Mouse (Mus musculus) ES-Bruce4 (cell line): ENCODE data around the gene Grasp. TPM values are rescaled to one million over a fixed set of nuclear protein-coding genes. Genes with fewer than 3 reads are reported as not detected.

Source experiments
- H3K27ac ChIP-seq: 2 replicates; pipeline ENCODE4 v1.5.1; 2012; ENCODE audit warnings: low read length, inconsistent platforms; ENCODE audit not compliant: insufficient read depth
- H3K27me3 ChIP-seq: 2 replicates; pipeline ENCODE4 v1.6.1; 2012; ENCODE audit warnings: mild to moderate bottlenecking, low read length, inconsistent platforms; ENCODE audit not compliant: control insufficient read depth, poor library complexity, insufficient read depth, severe bottlenecking
- H3K36me3 ChIP-seq: 2 replicates; pipeline ENCODE4 v1.6.1; 2012; ENCODE audit warnings: inconsistent platforms, mild to moderate bottlenecking, low read length, moderate library complexity; ENCODE audit not compliant: control insufficient read depth, poor library complexity, insufficient read depth, severe bottlenecking
- H3K4me1 ChIP-seq: one replicate; pipeline ENCODE4 v1.8.1; 2011; ENCODE audit warnings: low read length; ENCODE audit not compliant: control insufficient read depth, insufficient read depth
- H3K4me3 ChIP-seq: 2 replicates; pipeline ENCODE4 v1.5.1; 2011; ENCODE audit warnings: low read depth, mild to moderate bottlenecking, low read length
- H3K9ac ChIP-seq: 2 replicates; pipeline ENCODE4 v1.6.1; 2012; ENCODE audit warnings: low read depth, mild to moderate bottlenecking, inconsistent platforms; ENCODE audit not compliant: poor library complexity, severe bottlenecking
- H3K9me3 ChIP-seq: replicated peaks from 2 replicates; pipeline ENCODE4 v1.6.1; 2012; ENCODE audit warnings: mild to moderate bottlenecking, low read length, inconsistent platforms; ENCODE audit not compliant: control insufficient read depth, poor library complexity, insufficient read depth, severe bottlenecking
- CTCF ChIP-seq: IDR thresholded peaks from one replicate; pipeline ENCODE4 v1.8.1; 2011; ENCODE audit warnings: low read depth, low read length
- EP300 ChIP-seq: IDR thresholded peaks from 2 replicates; pipeline ENCODE4 v1.6.1; 2011; ENCODE audit warnings: low read depth, low read length; ENCODE audit not compliant: insufficient read depth
- POLR2A ChIP-seq: IDR thresholded peaks from one replicate; pipeline ENCODE4 v1.8.1; 2011; ENCODE audit warnings: low read length; ENCODE audit not compliant: insufficient read depth
- polyA plus RNA-seq: library from polyadenylated mRNA; stranded (reverse); fragments of >200 nt; gene quantifications from 2 replicates; pipeline ENCODE4 v1.2.4, GENCODE M21; 2011; ENCODE audit warnings: low read depth; ENCODE audit not compliant: missing spikeins, insufficient read depth, insufficient read length

Grasp gene
- polyA plus RNA-seq, 1 experiment: 8.6 TPM

DNA sequence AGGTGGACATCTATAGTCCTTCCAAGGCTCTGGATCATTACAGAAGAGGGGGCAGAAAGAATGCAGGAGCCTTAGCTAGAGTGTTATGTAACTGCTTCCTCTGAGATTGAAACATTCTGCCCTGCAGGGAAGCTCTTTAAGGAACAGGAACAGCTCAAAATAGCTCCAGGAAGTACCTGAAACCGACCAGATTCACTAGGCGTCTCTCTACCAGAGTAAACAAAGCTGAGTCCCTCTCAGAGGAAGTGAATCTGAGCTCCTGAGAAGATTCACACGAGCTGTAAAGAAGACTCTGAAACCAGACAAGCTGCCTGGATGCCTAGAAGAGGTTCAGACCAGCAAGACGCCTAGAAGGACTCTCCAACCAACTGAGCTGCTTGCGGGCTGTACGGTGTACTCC lies 28.6 kb downstream of the Grasp start:
- no peaks in the 10 kb centered on the region for H3K27me3 ChIP-seq
- peaks cover 13% of the 10 kb centered on the region for H3K4me1 ChIP-seq
- TF ChIP-seq POLR2A (no peak), EP300 (no peak), CTCF (no peak)
- no peak overlapping the region for H3K27ac ChIP-seq
- H3K9ac ChIP-seq: no peak overlapping the region
- H3K36me3 ChIP-seq: no peaks in the 10 kb centered on the region
- no peaks in the 10 kb centered on the region for H3K9me3 ChIP-seq
- no peak overlapping the region for H3K4me3 ChIP-seq

DNA sequence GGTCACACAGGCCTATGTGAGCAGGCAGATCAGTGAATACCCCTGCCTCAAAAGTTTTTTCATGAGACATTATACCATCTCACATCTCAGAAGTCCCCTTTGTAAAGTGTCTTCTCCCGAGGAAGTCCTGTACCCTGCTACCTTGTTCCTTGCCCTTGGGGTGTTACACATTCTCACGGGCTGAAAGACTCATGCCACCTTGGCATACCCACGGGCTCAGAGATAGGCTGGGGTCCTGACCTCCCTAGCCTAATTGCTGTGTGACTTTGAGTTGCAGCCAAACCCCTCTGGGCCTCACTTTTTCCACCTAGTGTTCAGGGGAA lies 29.5 kb downstream of the Grasp start:
- no peaks in the 10 kb centered on the region for H3K27me3 ChIP-seq
- no peaks in the 10 kb centered on the region for H3K36me3 ChIP-seq
- no peaks in the 10 kb centered on the region for H3K9me3 ChIP-seq
- no peak for TF ChIP-seq EP300
- no peak for TF ChIP-seq POLR2A
- H3K4me1 ChIP-seq: peaks cover 12% of the 10 kb centered on the region
- peak overlapping the region; percentile 74; the same call in 1 of the 2 replicates for H3K9ac ChIP-seq
- H3K27ac ChIP-seq: peak overlapping the region; percentile 61
- peak overlapping the region; percentile 55 for H3K4me3 ChIP-seq

DNA sequence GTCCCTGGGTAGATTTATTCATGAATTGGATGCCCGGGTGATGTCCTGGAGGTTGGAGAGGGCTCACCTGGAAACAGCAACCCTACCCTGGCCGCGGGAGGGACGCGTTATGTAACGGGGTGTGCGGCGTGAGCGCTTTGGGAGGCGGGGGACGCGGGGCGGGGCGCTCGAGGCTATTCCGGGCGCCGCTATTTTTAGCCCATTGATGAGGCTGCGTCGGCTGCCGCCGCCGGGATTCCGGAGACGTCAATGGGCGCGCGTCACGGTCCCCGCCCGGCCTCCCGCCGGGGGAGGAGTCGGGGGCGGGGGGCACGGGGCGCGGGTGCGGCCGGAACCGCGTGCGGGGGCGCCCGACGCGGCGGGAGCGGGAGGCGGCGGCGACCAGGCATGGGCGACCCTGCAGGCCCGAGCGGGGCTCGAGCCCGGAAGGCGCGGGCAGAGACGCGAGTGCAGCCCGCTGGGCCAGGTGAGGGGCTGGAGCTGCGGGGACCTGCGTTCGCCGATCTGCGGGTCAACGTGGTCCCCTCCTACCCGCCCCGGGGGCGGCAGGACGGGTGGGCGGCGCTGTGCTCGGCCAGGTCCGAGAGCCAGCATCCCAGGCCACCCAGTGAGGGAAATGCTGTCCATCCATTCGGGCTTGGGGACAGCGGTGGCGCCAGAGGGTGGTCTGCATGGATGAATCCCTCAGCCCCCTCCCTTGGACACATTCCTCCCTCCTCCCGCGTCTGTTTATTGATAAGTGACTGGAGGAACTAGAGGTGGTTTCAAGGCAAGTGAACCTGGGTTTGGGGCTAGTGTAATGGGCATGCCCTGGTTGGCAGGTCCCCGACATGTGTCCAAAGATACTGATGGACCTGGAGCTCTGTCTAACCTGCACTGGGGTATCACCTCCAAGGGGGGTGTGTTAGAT lies 30.2 kb downstream of the Grasp start, which contains the start of gene Nr4a1:
Nr4a1 (plus strand) TSS at position 384 of the 910 bp plus-strand sequence.
- TF ChIP-seq EP300: 0 out of 2 replicates have a peak, but pooled peaks have one; percentile 10
- TF ChIP-seq CTCF: no peak
- peak within 1 kb of the TSS; percentile 61 for H3K27ac ChIP-seq

DNA sequence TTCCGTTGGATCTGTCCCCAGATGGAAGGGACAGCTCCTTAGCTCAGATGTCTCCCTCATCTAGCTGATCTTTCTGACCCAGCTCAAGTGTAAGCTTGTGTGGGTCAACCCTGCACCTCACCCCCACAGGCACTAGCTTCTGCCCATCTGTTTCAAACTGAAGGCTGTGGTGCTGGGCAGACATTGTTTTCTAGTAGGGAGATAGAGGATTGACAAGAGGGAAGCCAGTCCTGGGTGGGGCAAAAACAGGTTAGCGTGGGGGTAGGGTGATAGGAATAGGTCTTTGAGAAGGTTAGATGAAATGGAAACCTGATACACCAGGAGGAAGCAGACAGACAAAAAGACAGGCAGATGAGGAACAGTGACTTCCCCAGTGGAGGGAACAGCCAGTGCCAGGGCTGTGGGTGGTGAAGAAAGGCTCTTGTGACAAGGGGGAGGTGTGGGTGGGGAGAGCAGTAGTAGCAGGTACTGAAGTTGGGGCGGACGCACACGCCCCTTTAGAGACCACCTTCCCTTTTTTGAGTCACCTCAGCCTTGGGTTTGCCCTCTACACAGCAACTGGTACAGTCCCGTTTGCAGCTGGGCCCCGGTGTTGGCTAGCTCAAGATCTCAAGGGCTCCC lies 32.0 kb downstream of the Grasp start:
- no peak for TF ChIP-seq POLR2A
- TF ChIP-seq CTCF: no peak
- no peak for TF ChIP-seq EP300
- H3K9ac ChIP-seq: no peak overlapping the region
- no peaks in the 10 kb centered on the region for H3K9me3 ChIP-seq
- H3K36me3 ChIP-seq: no peaks in the 10 kb centered on the region
- H3K4me1 ChIP-seq: peaks cover 12% of the 10 kb centered on the region
- no peak overlapping the region for H3K4me3 ChIP-seq
- no peak overlapping the region for H3K27ac ChIP-seq
- H3K27me3 ChIP-seq: no peaks in the 10 kb centered on the region

More for the DNA sequence above, 30.2 kb downstream of the Grasp start, which contains the start of gene Nr4a1:
- Histone ChIP-seq H3K27me3 (no peaks in the 10 kb centered on the region), H3K4me3 (peak within 1 kb of the TSS; percentile 78), H3K9ac (peak within 1 kb of the TSS; percentile 74), H3K36me3 (no peaks in the 10 kb centered on the region), H3K9me3 (no peaks in the 10 kb centered on the region), H3K4me1 (peaks cover 12% of the 10 kb centered on the region)

DNA sequence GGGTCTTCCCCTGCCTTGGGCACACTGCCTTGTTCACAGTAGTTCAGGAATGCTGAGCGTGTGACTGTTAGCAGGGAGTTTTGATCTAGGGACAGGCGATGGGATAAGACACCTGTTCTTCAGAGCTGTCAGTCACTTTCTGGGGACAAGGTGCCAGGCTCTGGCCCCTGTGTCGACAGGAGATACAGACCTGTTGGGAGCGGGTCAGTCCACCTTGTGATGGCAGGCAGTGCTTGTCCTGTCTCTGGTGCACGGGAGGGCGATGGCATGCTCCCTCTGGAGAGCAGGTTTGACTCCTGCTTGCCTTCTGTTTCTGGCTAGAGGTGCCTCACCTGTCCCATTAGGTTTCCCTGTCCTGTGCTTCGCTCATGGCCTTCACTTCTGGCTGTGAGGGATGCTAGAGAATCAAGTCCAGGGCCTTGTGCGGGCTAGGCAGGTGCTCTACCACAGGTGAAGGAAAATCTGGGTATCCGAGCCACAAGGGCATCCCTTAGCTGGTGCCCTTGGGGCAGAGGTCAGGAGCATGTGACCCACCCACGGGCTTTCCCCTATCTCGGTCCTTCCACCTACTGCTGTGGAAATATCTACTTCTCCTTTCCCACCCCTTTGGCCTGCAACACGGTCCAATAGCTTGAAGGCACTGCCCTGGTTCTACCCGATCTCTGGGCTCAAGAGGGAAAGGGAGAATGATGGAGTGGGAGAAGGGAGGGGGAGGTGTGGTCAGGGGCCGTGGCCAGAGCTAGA lies 32.6 kb downstream of the Grasp start:
- Histone ChIP-seq H3K4me3 (no peak overlapping the region), H3K4me1 (peaks cover 12% of the 10 kb centered on the region), H3K9ac (no peak overlapping the region), H3K27me3 (no peaks in the 10 kb centered on the region), H3K27ac (no peak overlapping the region), H3K36me3 (no peaks in the 10 kb centered on the region), H3K9me3 (no peaks in the 10 kb centered on the region)
- no peak for TF ChIP-seq EP300
- no peak for TF ChIP-seq POLR2A
- TF ChIP-seq CTCF: no peak
